Mouse (Mus musculus) megakaryocyte-erythroid progenitor cell, adult 5-6 weeks (primary cell): ENCODE results near the gene Rho. TPM values are rescaled to one million over a fixed set of nuclear protein-coding genes. Genes with fewer than 3 reads are reported as not detected.

Source experiments
- ATAC-seq: replicated peaks from 2 replicates; pipeline ENCODE4 v1.8.0; 2016; ENCODE audit warnings: mild to moderate bottlenecking, inconsistent platforms; ENCODE audit not compliant: severe bottlenecking, poor library complexity, low FRiP score, low TSS enrichment
- total RNA-seq, 2 experiments: library from RNA; stranded (forward) in 1 of 2; stranded (reverse) in 1 of 2; fragments of 200-1000, 215-1000 nt in 1 of 2; fragments of >200 nt in 1 of 2; fragmentation: Nextera tagmentation in 1 of 2; gene quantifications; 2 replicates each; pipeline ENCODE4 v1.2.3; 2014 to 2017

Rho gene
- total RNA-seq, 2 experiments from 2014 or later, result not detected

- ATAC-seq, result no peak
These were observed 39.9 kb downstream of the Rho start for GRCm38 (mm10) chr6:115971273-115972060.

- no peak for ATAC-seq
These were observed 40.7 kb downstream of the Rho start for GRCm38 (mm10) chr6:115972083-115972764.

- no peak for ATAC-seq
These were observed 41.8 kb downstream of the Rho start for GRCm38 (mm10) chr6:115973139-115973875.

- no peak for ATAC-seq
These were observed 42.5 kb downstream of the Rho start for GRCm38 (mm10) chr6:115973881-115974662.

GRCm38 (mm10) chr6:115975606-115976005 is 44.1 kb downstream of the Rho start:
- ATAC-seq, result no peak

- ATAC-seq, result no peak
These were observed 46.3 kb downstream of the Rho start for GRCm38 (mm10) chr6:115977810-115978209.

- no peak for ATAC-seq
These were observed 47.0 kb downstream of the Rho start for GRCm38 (mm10) chr6:115978596-115978995.

- ATAC-seq, result no peak
These were observed 51.3 kb downstream of the Rho start for GRCm38 (mm10) chr6:115982889-115983288.

- no peak for ATAC-seq
These were observed 51.9 kb downstream of the Rho start for GRCm38 (mm10) chr6:115983306-115984038.

GRCm38 (mm10) chr6:115984580-115984979 is 53.0 kb downstream of the Rho start:
- no peak for ATAC-seq

GRCm38 (mm10) chr6:115985622-115986021 is 54.1 kb downstream of the Rho start:
- no peak for ATAC-seq

- no peak for ATAC-seq
These were observed 55.0 kb downstream of the Rho start for GRCm38 (mm10) chr6:115986472-115987095.

- no peak for ATAC-seq
These were observed 55.7 kb downstream of the Rho start for GRCm38 (mm10) chr6:115987096-115987747.

- no peak for ATAC-seq
These were observed 57.5 kb downstream of the Rho start for GRCm38 (mm10) chr6:115989032-115989431.

GRCm38 (mm10) chr6:115989607-115990006 is 58.1 kb downstream of the Rho start:
- ATAC-seq, result no peak
